Mouse (Mus musculus) forebrain, embryonic 15.5 days (tissue): ENCODE measurements around the gene Icam5. TPM values are rescaled to one million over a fixed set of nuclear protein-coding genes. Genes with fewer than 3 reads are reported as not detected.

Experiments
- microRNA counts: library from miRNA; unstranded; fragments of <30 nt; microRNA quantifications from one replicate; lab custom pipeline; 2016
- microRNA-seq: library from miRNA; unstranded; fragments of <30 nt; microRNA quantifications from one replicate; pipeline ENCODE4, GENCODE M21; 2016
- polyA plus RNA-seq: library from polyadenylated mRNA; unstranded; fragments of >200 nt; fragmentation: Nextera tagmentation; extraction: Ambion mirVana; gene quantifications from 2 replicates; pipeline ENCODE4 v1.2.1, GENCODE M21; 2015

The Icam5 gene
- polyA plus RNA-seq, 1 experiment from 2014 or later = 2.2 TPM

MicroRNAs encoded within 50 kb of the gene (microRNA counts, 519-probe panel; counts per million panel counts)
- 3,042 counts per million, percentile 73 among the panel's probes with 10 or more counts for microRNA mmu-miR-1900 (lab: Ali Mortazavi, UCI)

Small RNA genes lying within 50 kb of the gene (microRNA-seq; reads per million reads assigned to microRNA genes)
- gene Mir1900 = not detected
- gene Mir7082 = not detected

Other genes with a start within 250 kb of the Icam5 start
- gene Col5a3, start 217.0 kb upstream of the Icam5 start, polyA plus RNA-seq = 0.23 and 0.45 TPM in 2 replicates
- not detected in 2 replicates for gene Rdh8, start 213.6 kb upstream of the Icam5 start, polyA plus RNA-seq
- 2.9 and 3.5 TPM in 2 replicates for gene A230050P20Rik, start 163.4 kb upstream of the Icam5 start, polyA plus RNA-seq
- 15.4 and 15.6 TPM in 2 replicates for gene Angptl6, start 152.3 kb upstream of the Icam5 start, polyA plus RNA-seq
- 57.1 and 59.0 TPM in 2 replicates for gene Ppan, start 143.9 kb upstream of the Icam5 start, polyA plus RNA-seq
- gene Eif3g, start 133.4 kb upstream of the Icam5 start, polyA plus RNA-seq = 267 and 288 TPM in 2 replicates
- gene Dnmt1, start 72.2 kb upstream of the Icam5 start, polyA plus RNA-seq = 80.0 and 84.6 TPM in 2 replicates
- gene S1pr2, start 55.3 kb upstream of the Icam5 start, polyA plus RNA-seq = 6.9 and 7.5 TPM in 2 replicates
- gene Mrpl4, start 29.3 kb upstream of the Icam5 start, polyA plus RNA-seq = 112 and 115 TPM in 2 replicates
- gene Icam1, start 16.1 kb upstream of the Icam5 start, polyA plus RNA-seq = 2.8 and 3.0 TPM in 2 replicates
- 0.25 TPM in 1 of 2 replicates, not detected in the other for gene Icam4, start 2.7 kb upstream of the Icam5 start, polyA plus RNA-seq
- gene Zglp1, start 35.0 kb downstream of the Icam5 start, polyA plus RNA-seq = 0.37 and 2.2 TPM in 2 replicates
- gene Gm49373, start 41.0 kb downstream of the Icam5 start, polyA plus RNA-seq = 1.3 TPM in 2 replicates
- 52.2 and 58.9 TPM in 2 replicates for gene Fdx1l, start 41.5 kb downstream of the Icam5 start, polyA plus RNA-seq
- 1.0 and 1.3 TPM in 2 replicates for gene Gm38431, start 59.9 kb downstream of the Icam5 start, polyA plus RNA-seq
- 36.8 and 42.0 TPM in 2 replicates for gene Raver1, start 59.9 kb downstream of the Icam5 start, polyA plus RNA-seq
- 10.3 and 11.1 TPM in 2 replicates for gene Tyk2, start 99.2 kb downstream of the Icam5 start, polyA plus RNA-seq
- gene Cdc37, start 117.9 kb downstream of the Icam5 start, polyA plus RNA-seq = 217 and 221 TPM in 2 replicates
- gene Pde4a, start 133.6 kb downstream of the Icam5 start, polyA plus RNA-seq = 23.7 and 25.9 TPM in 2 replicates
- 71.6 and 72.5 TPM in 2 replicates for gene Keap1, start 207.3 kb downstream of the Icam5 start, polyA plus RNA-seq
- 1.6 TPM in 2 replicates for gene S1pr5, start 216.4 kb downstream of the Icam5 start, polyA plus RNA-seq
- gene Atg4d, start 233.2 kb downstream of the Icam5 start, polyA plus RNA-seq = 53.1 and 55.0 TPM in 2 replicates